ENCODE assay signal across 23 mouse cellular contexts in the genomic region with DNA sequence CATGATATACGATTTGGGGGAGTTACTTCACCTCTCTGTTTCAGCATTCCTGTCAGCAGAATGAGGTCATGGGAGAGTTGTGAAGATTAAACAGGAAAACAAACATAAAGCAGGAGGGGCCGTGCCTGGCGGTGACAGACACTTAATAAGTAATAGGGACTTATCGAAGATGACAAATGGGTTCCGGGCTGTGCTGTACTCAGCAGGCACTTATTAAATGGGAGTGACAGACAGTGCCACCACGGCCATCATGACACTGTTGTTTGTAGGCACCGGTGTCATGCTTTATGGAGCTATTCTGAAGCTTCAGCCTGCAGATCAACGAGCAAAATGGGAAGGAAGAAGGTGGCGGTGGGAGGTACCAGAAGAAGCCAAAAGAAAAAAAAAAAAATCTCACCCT.
DNase-seq lines count a peak whose midpoint lies in the region; ATAC-seq and TF ChIP-seq lines count a peak whose summit lies in the region.
"Had no signal": no experiment of that assay in that cellular context is flagged by ENCODE, and none has a peak within 500 bp of the region (broad histone marks: within the 10 kb centered on the region; RNA-seq: fewer than 3 reads in every experiment).

No protein-coding gene starts in this region.

- WGBS in heart, adult 2 months, result 70% methylated on average over 9 of the region's 9 CpGs
- 42% methylated on average over 9 of the region's 9 CpGs for WGBS in kidney, embryonic 14.5 days
- WGBS in stomach, embryonic 15.5 days, result 50% methylated on average over 9 of the region's 9 CpGs
- WGBS in stomach, postnatal 0 days, result 50% methylated on average over 9 of the region's 9 CpGs

- H3K27ac ChIP-seq in heart, adult 2 months, result no peak overlapping the region
- no peak overlapping the region for H3K27ac ChIP-seq in kidney, embryonic 14.5 days (ENCODE audit: low read depth, low read length)
- no peak overlapping the region for H3K27ac ChIP-seq in stomach, embryonic 15.5 days
- no peak overlapping the region for H3K27ac ChIP-seq in stomach, postnatal 0 days (replicated peaks)
- H3K27ac ChIP-seq: embryonic facial prominence, embryonic 10.5 days; embryonic facial prominence, embryonic 12.5 days; forebrain, embryonic 13.5 days; forebrain, embryonic 15.5 days had no signal

- H3K36me3 ChIP-seq in heart, adult 2 months (ENCODE audit: control insufficient read depth, insufficient read depth, low read length), result no peaks in the 10 kb centered on the region
- H3K36me3 ChIP-seq in kidney, embryonic 14.5 days (ENCODE audit: control insufficient read depth, insufficient read depth, low read length), result no peaks in the 10 kb centered on the region
- H3K36me3 ChIP-seq in stomach, embryonic 15.5 days, result no peaks in the 10 kb centered on the region
- H3K36me3 ChIP-seq in stomach, postnatal 0 days (ENCODE audit: control insufficient read depth, insufficient read depth, low read length), result no peaks in the 10 kb centered on the region; the same call in 1 of the 2 replicates
- H3K36me3 ChIP-seq: embryonic facial prominence, embryonic 10.5 days; embryonic facial prominence, embryonic 12.5 days; forebrain, embryonic 15.5 days; G1E had no signal

- no peaks in the 10 kb centered on the region for H3K27me3 ChIP-seq in heart, adult 2 months (ENCODE audit: control insufficient read depth, insufficient read depth, low read length)
- no peaks in the 10 kb centered on the region for H3K27me3 ChIP-seq in kidney, embryonic 14.5 days (ENCODE audit: control insufficient read depth, insufficient read depth, low read length)
- no peaks in the 10 kb centered on the region for H3K27me3 ChIP-seq in stomach, embryonic 15.5 days (replicated peaks)
- H3K27me3 ChIP-seq in stomach, postnatal 0 days (ENCODE audit: control insufficient read depth, insufficient read depth, low read length), result no peaks in the 10 kb centered on the region
- H3K27me3 ChIP-seq: embryonic facial prominence, embryonic 12.5 days; forebrain, embryonic 13.5 days; forebrain, embryonic 15.5 days had no signal

- no peak for TF ChIP-seq EP300 in heart, adult 2 months (IDR thresholded peaks at IDR 0.05; ENCODE audit: insufficient read depth, low read depth, low read length)
- no peak for TF ChIP-seq EP300 in stomach, postnatal 0 days (optimal IDR thresholded peaks at IDR 0.05)

- intact Hi-C loops in heart, adult 2 months (cut with DNase I), result no loop called here

- H3K9me3 ChIP-seq in kidney, embryonic 14.5 days (ENCODE audit: control insufficient read depth, low read length), result no peaks in the 10 kb centered on the region
- H3K9me3 ChIP-seq in stomach, embryonic 15.5 days, result no peaks in the 10 kb centered on the region
- no peaks in the 10 kb centered on the region for H3K9me3 ChIP-seq in stomach, postnatal 0 days (ENCODE audit: control insufficient read depth, low read length)
- H3K9me3 ChIP-seq: embryonic facial prominence, embryonic 10.5 days; embryonic facial prominence, embryonic 12.5 days; forebrain, embryonic 13.5 days; forebrain, embryonic 15.5 days; G1E had no signal

- H3K9ac ChIP-seq in heart, adult 2 months (ENCODE audit: low read depth, low read length), result no peak overlapping the region
- H3K9ac ChIP-seq in kidney, embryonic 14.5 days (ENCODE audit: low read depth, low read length), result no peak overlapping the region
- H3K9ac ChIP-seq in stomach, embryonic 15.5 days, result no peak overlapping the region
- no peak overlapping the region for H3K9ac ChIP-seq in stomach, postnatal 0 days (ENCODE audit: low read length)
- H3K9ac ChIP-seq: embryonic facial prominence, embryonic 12.5 days; forebrain, embryonic 13.5 days; forebrain, embryonic 15.5 days had no signal

- ATAC-seq in kidney, embryonic 14.5 days (ENCODE audit: low FRiP score, low TSS enrichment), result 0 out of 2 replicates have a peak, but pooled peaks have one; percentile 62
- ATAC-seq in stomach, embryonic 15.5 days (ENCODE audit: insufficient read depth, low FRiP score, low read depth), result peak; percentile 31; the same call in 1 of the 2 replicates
- ATAC-seq in stomach, postnatal 0 days (ENCODE audit: low FRiP score, low TSS enrichment), result no peak
- ATAC-seq: activated CD4-positive, CD25-positive, alpha-beta regulatory T cell, adult 4 months; CD4-positive, CD25-positive, alpha-beta regulatory T cell, adult 4 months; forebrain, embryonic 13.5 days; forebrain, embryonic 15.5 days; Patski had no signal

- DNase-seq in heart, adult 11 months, result peak; percentile 78
- no peak for DNase-seq in heart, adult 2 months
- DNase-seq in kidney, adult 11 months, result no peak
- DNase-seq in stomach, postnatal 0 days (ENCODE audit: low spot score), result no peak
- DNase-seq: adrenal gland, adult 8-10 months; adrenal gland, postnatal 14 days; adrenal gland, postnatal 36 days; B cell, adult 2 months; cerebellum, adult 11-12 months; cerebellum, adult 2 months; cerebellum, adult 9-10 months; cerebellum, postnatal 10 days; cerebellum, postnatal 25 days had no signal

- H3K4me3 ChIP-seq in heart, adult 2 months, result no peak overlapping the region
- no peak overlapping the region for H3K4me3 ChIP-seq in kidney, embryonic 14.5 days (ENCODE audit: low read length)
- no peak overlapping the region for H3K4me3 ChIP-seq in stomach, embryonic 15.5 days (replicated peaks)
- H3K4me3 ChIP-seq in stomach, postnatal 0 days (ENCODE audit: low read depth, low read length), result no peak overlapping the region
- H3K4me3 ChIP-seq: embryonic facial prominence, embryonic 10.5 days; embryonic facial prominence, embryonic 12.5 days; forebrain, embryonic 13.5 days; forebrain, embryonic 15.5 days had no signal

- no peaks in the 10 kb centered on the region for H3K4me1 ChIP-seq in heart, adult 2 months (ENCODE audit: control insufficient read depth, insufficient read depth, low read length)
- no peaks in the 10 kb centered on the region for H3K4me1 ChIP-seq in kidney, embryonic 14.5 days (ENCODE audit: control insufficient read depth, insufficient read depth, low read length)
- H3K4me1 ChIP-seq in stomach, embryonic 15.5 days, result no peaks in the 10 kb centered on the region
- H3K4me1 ChIP-seq in stomach, postnatal 0 days (replicated peaks; ENCODE audit: control insufficient read depth, insufficient read depth), result no peaks in the 10 kb centered on the region
- H3K4me1 ChIP-seq: embryonic facial prominence, embryonic 10.5 days; embryonic facial prominence, embryonic 12.5 days; forebrain, embryonic 13.5 days; forebrain, embryonic 15.5 days had no signal

- no peak for TF ChIP-seq CTCF in heart, adult 2 months (IDR thresholded peaks at IDR 0.05)
- TF ChIP-seq CTCF in stomach, postnatal 0 days (IDR thresholded peaks at IDR 0.05; ENCODE audit: low read depth), result no peak

- TF ChIP-seq POLR2A in heart, adult 2 months (IDR thresholded peaks at IDR 0.05; ENCODE audit: insufficient read depth, low read depth, low read length), result no peak

- H3K4me2 ChIP-seq in kidney, embryonic 14.5 days (replicated peaks; ENCODE audit: low read depth, low read length), result no peak overlapping the region
- H3K4me2 ChIP-seq in stomach, embryonic 15.5 days, result no peak overlapping the region
- H3K4me2 ChIP-seq in stomach, postnatal 0 days (replicated peaks; ENCODE audit: low read depth), result no peak overlapping the region
- H3K4me2 ChIP-seq: embryonic facial prominence, embryonic 12.5 days; forebrain, embryonic 13.5 days; forebrain, embryonic 15.5 days had no signal

- no peaks in the 10 kb centered on the region for H3K79me2 ChIP-seq in heart, adult 2 months (replicated peaks; ENCODE audit: control insufficient read depth, insufficient read depth, low read length)
